Mouse (Mus musculus) gastrocnemius, postnatal 14 days (tissue): ENCODE measurements around the gene Rad51b. TPM values are rescaled to one million over a fixed set of nuclear protein-coding genes. Genes with fewer than 3 reads are reported as not detected.
A peak's percentile ranks its signal among the peaks of the same experiment; 100 is the strongest.

Experiments
- DNase-seq: peaks from one replicate; pipeline ENCODE4 v3.0.0; 2021; ENCODE audit warnings: mixed read lengths
- intact Hi-C: fragments of 180-260 bp; cut with DNase I; formaldehyde crosslinking; loops from one replicate; pipeline ENCODE4 v1.15.1; 2025; ENCODE audit warnings: low total_unique reads
- total RNA-seq, 2 experiments: library from RNA; stranded (reverse); gene quantifications; 2 replicates each; pipeline ENCODE4 v1.2.3; 2021

The Rad51b gene
- total RNA-seq, 2 experiments from 2014 or later, result 0.80 to 0.92 TPM

GRCm38 (mm10) chr12:79507141-79507681 lies 210.1 kb downstream of the Rad51b start:
- DNase-seq, result no peak
- intact Hi-C loops, result no loop called here

- intact Hi-C loops, result loop anchor here (10.0 kb wide), 1 partner anchor 633 kb away; no protein-coding TSS in a partner anchor
- DNase-seq, result peak; percentile 73
Measured at GRCm38 (mm10) chr12:79511454-79512204, 214.5 kb downstream of the Rad51b start.

GRCm38 (mm10) chr12:79512205-79512886 lies 215.3 kb downstream of the Rad51b start:
- intact Hi-C loops, result loop anchor here (10.0 kb wide), 1 partner anchor 632 kb away; no protein-coding TSS in a partner anchor
- DNase-seq, result no peak

- intact Hi-C loops, result loop anchor here (10.0 kb wide), 1 partner anchor 632 kb away; no protein-coding TSS in a partner anchor
- no peak for DNase-seq
Measured at GRCm38 (mm10) chr12:79512982-79513681, 216.1 kb downstream of the Rad51b start.

- no peak for DNase-seq
- intact Hi-C loops, result loop anchor here (10.0 kb wide), 1 partner anchor 630 kb away; no protein-coding TSS in a partner anchor
Measured at GRCm38 (mm10) chr12:79514680-79515079, 217.6 kb downstream of the Rad51b start.

- intact Hi-C loops, result no loop called here
Measured at GRCm38 (mm10) chr12:79522374-79522773, 225.3 kb downstream of the Rad51b start.

GRCm38 (mm10) chr12:79524941-79525871 lies 228.1 kb downstream of the Rad51b start:
- DNase-seq, result no peak
- intact Hi-C loops, result no loop called here

More at GRCm38 (mm10) chr12:79522374-79522773, 225.3 kb downstream of the Rad51b start:
- DNase-seq, result no peak

GRCm38 (mm10) chr12:79525872-79526271 lies 228.8 kb downstream of the Rad51b start:
- no peak for DNase-seq
- intact Hi-C loops, result no loop called here

GRCm38 (mm10) chr12:79527222-79527621 lies 230.1 kb downstream of the Rad51b start:
- intact Hi-C loops, result no loop called here
- no peak for DNase-seq

- DNase-seq, result peak; percentile 6
- intact Hi-C loops, result no loop called here
Measured at GRCm38 (mm10) chr12:79530275-79530902, 233.3 kb downstream of the Rad51b start.

GRCm38 (mm10) chr12:79531809-79532798 lies 235.0 kb downstream of the Rad51b start:
- intact Hi-C loops, result no loop called here
- no peak for DNase-seq

- intact Hi-C loops, result no loop called here
- no peak for DNase-seq
Measured at GRCm38 (mm10) chr12:79534778-79535177, 237.7 kb downstream of the Rad51b start.

- intact Hi-C loops, result no loop called here
- DNase-seq, result no peak
Measured at GRCm38 (mm10) chr12:79535532-79536437, 238.7 kb downstream of the Rad51b start.

GRCm38 (mm10) chr12:79540176-79540575 lies 243.1 kb downstream of the Rad51b start:
- intact Hi-C loops, result no loop called here

GRCm38 (mm10) chr12:79541581-79541980 lies 244.5 kb downstream of the Rad51b start:
- intact Hi-C loops, result no loop called here
- no peak for DNase-seq

More at GRCm38 (mm10) chr12:79540176-79540575, 243.1 kb downstream of the Rad51b start:
- DNase-seq, result no peak

GRCm38 (mm10) chr12:79545063-79545462 lies 248.0 kb downstream of the Rad51b start:
- no peak for DNase-seq
- intact Hi-C loops, result no loop called here
